Mouse (Mus musculus) heart, embryonic 16.5 days (tissue): ENCODE results near the gene 4921501E09Rik. TPM values are rescaled to one million over a fixed set of nuclear protein-coding genes. Genes with fewer than 3 reads are reported as not detected.
"Not testable (repeated sequence)": the region's sequence is repeated elsewhere in the genome, so short reads cannot be mapped to it uniquely, and the experiment has no call there.

Experiments
- ATAC-seq: fragments of 200-750 bp; cut with Nextera tagmentation; replicated peaks from 2 replicates; pipeline ENCODE4 v1.8.0; 2017; ENCODE audit warnings: moderate number of reproducible peaks; ENCODE audit not compliant: insufficient read depth, low FRiP score; ENCODE audit errors: extremely low read depth
- H3K27ac ChIP-seq: fragments of 300-500 bp; sonication (generic); 2 replicates; pipeline ENCODE4 v1.5.1; 2014; ENCODE audit warnings: mild to moderate bottlenecking, low read length, control low read depth, moderate library complexity
- H3K27me3 ChIP-seq: fragments of 300-500 bp; sonication (generic); 2 replicates; pipeline ENCODE4 v1.6.1; 2014; ENCODE audit warnings: low read length, mixed read lengths; ENCODE audit not compliant: control insufficient read depth, insufficient read depth
- H3K36me3 ChIP-seq: fragments of 300-500 bp; sonication (generic); 2 replicates; pipeline ENCODE4 v1.6.1; 2014; ENCODE audit not compliant: control insufficient read depth, insufficient read depth
- H3K4me1 ChIP-seq: fragments of 300-500 bp; sonication (generic); 2 replicates; pipeline ENCODE4 v1.6.1; 2014; ENCODE audit warnings: low read length, mixed read lengths; ENCODE audit not compliant: control insufficient read depth, insufficient read depth
- H3K4me2 ChIP-seq: fragments of 300-500 bp; sonication (generic); 2 replicates; pipeline ENCODE4 v1.6.1; 2014; ENCODE audit warnings: low read depth, mild to moderate bottlenecking, control low read depth, low read length
- H3K4me3 ChIP-seq: fragments of 300-500 bp; sonication (generic); 2 replicates; pipeline ENCODE4 v1.5.1; 2014; ENCODE audit warnings: mild to moderate bottlenecking, control low read depth, low read length
- H3K9ac ChIP-seq: fragments of 300-500 bp; sonication (generic); 2 replicates; pipeline ENCODE4 v1.6.1; 2014; ENCODE audit warnings: low read length, control low read depth
- H3K9me3 ChIP-seq: fragments of 300-500 bp; sonication (generic); replicated peaks from 2 replicates; pipeline ENCODE4 v1.6.1; 2016; ENCODE audit warnings: low read length; ENCODE audit not compliant: control insufficient read depth
- WGBS: fragments of 180-500 bp; shearing (Covaris S2); extraction: QIAGEN DNeasy Blood & Tissue Kit; methylation state at CpG from one replicate; pipeline ENCODE4 v1.1.7; 2014; 5-methylcytosine and 5-hydroxymethylcytosine counted together
- polyA plus RNA-seq: library from polyadenylated mRNA; unstranded; fragments of >200 nt; fragmentation: Nextera tagmentation; extraction: Ambion mirVana; gene quantifications from 2 replicates; pipeline ENCODE4 v1.2.1, GENCODE M21; 2015

4921501E09Rik gene
- polyA plus RNA-seq, 1 experiment from 2014 or later: not detected

GRCm38 (mm10) chr17:33032376-33032775, 35.5 kb downstream of the 4921501E09Rik start:
- Histone ChIP-seq H3K9ac (peak overlapping the region; percentile 74), H3K4me1 (peaks cover 5% of the 10 kb centered on the region), H3K27me3 (no peaks in the 10 kb centered on the region), H3K27ac (no peak overlapping the region), H3K4me2 (peak overlapping the region; percentile 73), H3K36me3 (0 out of 2 replicates have a peak, but pooled peaks cover under 1% of the 10 kb centered on the region), H3K4me3 (peak overlapping the region; percentile 68), H3K9me3 (peaks cover 2% of the 10 kb centered on the region; the same call in 1 of the 2 replicates)
- 3% methylated on average over 10 of the region's 10 CpGs for WGBS
- no peak for ATAC-seq

GRCm38 (mm10) chr17:33020434-33020833, 47.4 kb downstream of the 4921501E09Rik start:
- H3K4me1 ChIP-seq, H3K27ac ChIP-seq, H3K4me3 ChIP-seq, H3K27me3 ChIP-seq, H3K9ac ChIP-seq, H3K4me2 ChIP-seq, ATAC-seq: not testable (repeated sequence)
- Histone ChIP-seq H3K9me3 (peaks cover 62% of the 10 kb centered on the region), H3K36me3 (peaks cover 64% of the 10 kb centered on the region)

Other genes with a start within 250 kb of the 4921501E09Rik start
- 6.0 and 8.1 TPM in 2 replicates for gene Zfp799, start 237.8 kb downstream of the 4921501E09Rik start, polyA plus RNA-seq
- 6.7 TPM in 2 replicates for gene Zfp870, start 176.4 kb downstream of the 4921501E09Rik start, polyA plus RNA-seq
- gene Cyp4f14, start 150.7 kb downstream of the 4921501E09Rik start, polyA plus RNA-seq: 0.96 TPM in 1 of 2 replicates, not detected in the other
- 9.5 and 11.3 TPM in 2 replicates for gene Cyp4f13, start 120.7 kb downstream of the 4921501E09Rik start, polyA plus RNA-seq
- gene Zfp472, start 102.2 kb downstream of the 4921501E09Rik start, polyA plus RNA-seq: 6.6 and 6.7 TPM in 2 replicates
- gene Zfp952, start 74.9 kb downstream of the 4921501E09Rik start, polyA plus RNA-seq: 7.9 and 8.2 TPM in 2 replicates
- gene Zfp763, start 34.7 kb downstream of the 4921501E09Rik start, polyA plus RNA-seq: 5.8 and 6.8 TPM in 2 replicates
- gene Zfp563, start 21.3 kb upstream of the 4921501E09Rik start, polyA plus RNA-seq: 4.4 and 5.6 TPM in 2 replicates
- gene Morc2b, start 71.6 kb upstream of the 4921501E09Rik start, polyA plus RNA-seq: 0.08 and 0.12 TPM in 2 replicates
- gene Olfr55, start 100.4 kb upstream of the 4921501E09Rik start, polyA plus RNA-seq: not detected in 2 replicates
- 0.05 TPM in 1 of 2 replicates, not detected in the other for gene Olfr239, start 123.2 kb upstream of the 4921501E09Rik start, polyA plus RNA-seq
- 0.03 TPM in 1 of 2 replicates, not detected in the other for gene Olfr1564, start 153.6 kb upstream of the 4921501E09Rik start, polyA plus RNA-seq
- 16.0 and 17.4 TPM in 2 replicates for gene Zfp955a, start 187.1 kb upstream of the 4921501E09Rik start, polyA plus RNA-seq
- gene Olfr63, start 196.6 kb upstream of the 4921501E09Rik start, polyA plus RNA-seq: 0.04 TPM in 1 of 2 replicates, not detected in the other
- gene Zfp955b, start 221.5 kb upstream of the 4921501E09Rik start, polyA plus RNA-seq: 10.3 TPM in 2 replicates